Mouse (Mus musculus): ENCODE results near the gene C2. TPM values are rescaled to one million over a fixed set of nuclear protein-coding genes. Genes with fewer than 3 reads are reported as not detected.

C2 gene
- 69.3 and 73.7 TPM in 2 replicates for polyA plus RNA-seq (2012; rRNA removed; ENCODE audit: low replicate concordance)

GRCm38 (mm10) chr17:34898160-34898586, at the start of gene C2, which contains the start of gene Ehmt2:
Gene C2, minus strand, starts transcription at chr17:34898265.
Gene Ehmt2, plus strand, starts transcription at chr17:34898469.

GRCm38 (mm10) chr17:34931061-34931734, 33.1 kb upstream of the C2 start, which contains the start of gene Neu1:
Gene Neu1, plus strand, starts transcription at chr17:34931253.

GRCm38 (mm10) chr17:34913930-34914665, 16.0 kb upstream of the C2 start, which contains the start of gene Slc44a4:
Gene Slc44a4, plus strand, starts transcription at chr17:34914466.

GRCm38 (mm10) chr17:34881683-34882310, 16.3 kb downstream of the C2 start, which contains the start of gene Gm20547:
Gene Gm20547, minus strand, starts transcription at chr17:34882042.

GRCm38 (mm10) chr17:34879336-34879879, 18.7 kb downstream of the C2 start, which contains the start of gene Zbtb12:
Gene Zbtb12, plus strand, starts transcription at chr17:34879483.

GRCm38 (mm10) chr17:34862416-34863081, 35.5 kb downstream of the C2 start, which contains the start of gene Cfb:
Gene Cfb, minus strand, starts transcription at chr17:34862518.

GRCm38 (mm10) chr17:34849722-34850516, 48.1 kb downstream of the C2 start, which contains the start of the genes Skiv2l and Nelfe:
Gene Skiv2l, minus strand, starts transcription at chr17:34850210.
Gene Nelfe, plus strand, starts transcription at chr17:34850391.

GRCm38 (mm10) chr17:34836856-34837221, 61.2 kb downstream of the C2 start, which contains the start of the genes Stk19 and Dxo:
Gene Stk19, minus strand, starts transcription at chr17:34836945.
Gene Dxo, plus strand, starts transcription at chr17:34837019.

Other genes starting within 250 kb of the C2 start
- 90.8 and 117 TPM in 2 replicates for gene Tnxb, start 227.7 kb downstream of the C2 start, polyA plus RNA-seq (2012; rRNA removed; ENCODE audit: low replicate concordance)
- 136 and 385 TPM in 2 replicates for gene C4b, start 154.4 kb downstream of the C2 start, polyA plus RNA-seq (2012; rRNA removed; ENCODE audit: low replicate concordance)
- gene Cyp21a1, start 93.7 kb downstream of the C2 start, polyA plus RNA-seq (2012; rRNA removed; ENCODE audit: low replicate concordance) = 0.26 and 1.6 TPM in 2 replicates
- gene Stk19, start 61.3 kb downstream of the C2 start, polyA plus RNA-seq (2012; rRNA removed; ENCODE audit: low replicate concordance) = 37.5 and 44.6 TPM in 2 replicates
- 65.8 and 69.5 TPM in 2 replicates for gene Dxo, start 61.2 kb downstream of the C2 start, polyA plus RNA-seq (2012; rRNA removed; ENCODE audit: low replicate concordance)
- 92.6 and 103 TPM in 2 replicates for gene Skiv2l, start 48.1 kb downstream of the C2 start, polyA plus RNA-seq (2012; rRNA removed; ENCODE audit: low replicate concordance)
- gene Nelfe, start 47.9 kb downstream of the C2 start, polyA plus RNA-seq (2012; rRNA removed; ENCODE audit: low replicate concordance) = 26.6 and 41.9 TPM in 2 replicates
- gene Cfb, start 35.7 kb downstream of the C2 start, polyA plus RNA-seq (2012; rRNA removed; ENCODE audit: low replicate concordance) = 75.6 and 198 TPM in 2 replicates
- gene Zbtb12, start 18.8 kb downstream of the C2 start, polyA plus RNA-seq (2012; rRNA removed; ENCODE audit: low replicate concordance) = 7.5 and 24.8 TPM in 2 replicates
- not detected in 2 replicates for gene Gm20547, start 16.2 kb downstream of the C2 start, polyA plus RNA-seq (2012; rRNA removed; ENCODE audit: low replicate concordance)
- gene Ehmt2, start 204 bp upstream of the C2 start, polyA plus RNA-seq (2012; rRNA removed; ENCODE audit: low replicate concordance) = 185 and 311 TPM in 2 replicates
- 0.10 and 12.1 TPM in 2 replicates for gene Slc44a4, start 16.2 kb upstream of the C2 start, polyA plus RNA-seq (2012; rRNA removed; ENCODE audit: low replicate concordance)
- gene Neu1, start 33.0 kb upstream of the C2 start, polyA plus RNA-seq (2012; rRNA removed; ENCODE audit: low replicate concordance) = 41.5 and 44.0 TPM in 2 replicates
- gene Hspa1b, start 61.0 kb upstream of the C2 start, polyA plus RNA-seq (2012; rRNA removed; ENCODE audit: low replicate concordance) = 15.3 and 47.3 TPM in 2 replicates
- gene Gm20481, start 71.6 kb upstream of the C2 start, polyA plus RNA-seq (2012; rRNA removed; ENCODE audit: low replicate concordance) = not detected in 2 replicates
- gene Hspa1a, start 73.9 kb upstream of the C2 start, polyA plus RNA-seq (2012; rRNA removed; ENCODE audit: low replicate concordance) = 8.7 and 27.0 TPM in 2 replicates
- gene Hspa1l, start 74.4 kb upstream of the C2 start, polyA plus RNA-seq (2012; rRNA removed; ENCODE audit: low replicate concordance) = 0.46 and 0.59 TPM in 2 replicates
- gene Lsm2, start 83.6 kb upstream of the C2 start, polyA plus RNA-seq (2012; rRNA removed; ENCODE audit: low replicate concordance) = 69.2 and 79.0 TPM in 2 replicates
- 61.9 and 207 TPM in 2 replicates for gene Vars, start 102.7 kb upstream of the C2 start, polyA plus RNA-seq (2012; rRNA removed; ENCODE audit: low replicate concordance)
- gene Vwa7, start 118.3 kb upstream of the C2 start, polyA plus RNA-seq (2012; rRNA removed; ENCODE audit: low replicate concordance) = 0.39 and 0.62 TPM in 2 replicates
- gene Sapcd1, start 129.8 kb upstream of the C2 start, polyA plus RNA-seq (2012; rRNA removed; ENCODE audit: low replicate concordance) = 0.54 and 1.7 TPM in 2 replicates
- 1.8 TPM in 2 replicates for gene Msh5, start 148.5 kb upstream of the C2 start, polyA plus RNA-seq (2012; rRNA removed; ENCODE audit: low replicate concordance)
- 87.4 and 180 TPM in 2 replicates for gene Clic1, start 151.7 kb upstream of the C2 start, polyA plus RNA-seq (2012; rRNA removed; ENCODE audit: low replicate concordance)
- 59.2 and 121 TPM in 2 replicates for gene Ddah2, start 160.8 kb upstream of the C2 start, polyA plus RNA-seq (2012; rRNA removed; ENCODE audit: low replicate concordance)
- gene Ly6g6c, start 167.1 kb upstream of the C2 start, polyA plus RNA-seq (2012; rRNA removed; ENCODE audit: low replicate concordance) = 0.17 TPM in 1 of 2 replicates, not detected in the other
- 0.09 and 0.21 TPM in 2 replicates for gene Mpig6b, start 167.9 kb upstream of the C2 start, polyA plus RNA-seq (2012; rRNA removed; ENCODE audit: low replicate concordance)
- 0.24 and 4.5 TPM in 2 replicates for gene Ly6g6e, start 178.6 kb upstream of the C2 start, polyA plus RNA-seq (2012; rRNA removed; ENCODE audit: low replicate concordance)
- 2.3 and 5.4 TPM in 2 replicates for gene Ly6g6d, start 179.8 kb upstream of the C2 start, polyA plus RNA-seq (2012; rRNA removed; ENCODE audit: low replicate concordance)
- gene Ly6g6f, start 187.3 kb upstream of the C2 start, polyA plus RNA-seq (2012; rRNA removed; ENCODE audit: low replicate concordance) = not detected in 2 replicates
- 206 and 214 TPM in 2 replicates for gene Abhd16a, start 191.0 kb upstream of the C2 start, polyA plus RNA-seq (2012; rRNA removed; ENCODE audit: low replicate concordance)
- 3.1 TPM in 1 of 2 replicates, not detected in the other for gene Ly6g5c, start 210.0 kb upstream of the C2 start, polyA plus RNA-seq (2012; rRNA removed; ENCODE audit: low replicate concordance)
- gene Ly6g5b, start 217.2 kb upstream of the C2 start, polyA plus RNA-seq (2012; rRNA removed; ENCODE audit: low replicate concordance) = 1.9 and 3.2 TPM in 2 replicates
- gene Gpank1, start 223.2 kb upstream of the C2 start, polyA plus RNA-seq (2012; rRNA removed; ENCODE audit: low replicate concordance) = 12.3 and 16.6 TPM in 2 replicates
- 304 and 310 TPM in 2 replicates for gene Csnk2b, start 223.8 kb upstream of the C2 start, polyA plus RNA-seq (2012; rRNA removed; ENCODE audit: low replicate concordance)
- gene D17H6S53E, start 228.1 kb upstream of the C2 start, polyA plus RNA-seq (2012; rRNA removed; ENCODE audit: low replicate concordance) = 6.4 and 11.3 TPM in 2 replicates
- 0.17 TPM in 1 of 2 replicates, not detected in the other for gene Apom, start 233.8 kb upstream of the C2 start, polyA plus RNA-seq (2012; rRNA removed; ENCODE audit: low replicate concordance)
- 178 and 246 TPM in 2 replicates for gene Bag6, start 236.9 kb upstream of the C2 start, polyA plus RNA-seq (2012; rRNA removed; ENCODE audit: low replicate concordance)

All from subcutaneous adipose tissue, adult 2 months (tissue).